Mouse (Mus musculus): Measurements from ENCODE around the gene Itgb2l. TPM values are rescaled to one million over a fixed set of nuclear protein-coding genes. Genes with fewer than 3 reads are reported as not detected.
"Not testable (repeated sequence)": the region's sequence is repeated elsewhere in the genome, so short reads cannot be mapped to it uniquely, and the experiment has no call there.

Itgb2l gene
- total RNA-seq, 1 experiment, result not detected

DNA sequence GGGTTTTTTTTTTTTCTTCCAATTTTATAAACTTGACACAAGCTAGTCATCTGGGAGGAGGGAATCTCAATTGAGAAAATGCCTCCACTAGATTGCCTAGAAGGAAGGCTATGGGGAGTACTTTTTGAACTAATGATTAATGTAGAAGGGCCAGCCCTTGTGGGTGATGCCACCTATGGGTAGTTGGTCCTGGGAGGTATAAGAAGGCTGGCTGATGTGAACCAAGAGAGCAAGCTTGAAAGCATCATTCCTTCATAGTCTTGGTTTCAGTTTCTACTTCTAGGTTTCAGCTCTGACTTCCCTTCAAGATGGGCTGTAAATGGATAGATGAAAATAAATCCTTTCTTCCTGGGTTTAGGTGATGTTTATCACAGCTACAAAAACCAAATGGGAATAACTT lies 10.7 kb upstream of the Itgb2l start:
- TF ChIP-seq ZC3H11A (IDR thresholded peaks at IDR 0.05; ENCODE audit: borderline replicate concordance, low read depth, low read length), result no peak
- TF ChIP-seq ZNF384 (IDR thresholded peaks at IDR 0.05; ENCODE audit: low read depth, low read length), result no peak
- no peak for TF ChIP-seq MAFK (IDR thresholded peaks at IDR 0.05; ENCODE audit: insufficient read depth, low read depth, low read length)
- TF ChIP-seq HCFC1 (IDR thresholded peaks at IDR 0.05; ENCODE audit: borderline replicate concordance, insufficient read depth, low read length), result no peak
- TF ChIP-seq CHD2 (IDR thresholded peaks at IDR 0.05; ENCODE audit: low read depth, low read length), result no peak
- no peak for DNase-seq (ENCODE audit: low read depth, low spot score)

DNA sequence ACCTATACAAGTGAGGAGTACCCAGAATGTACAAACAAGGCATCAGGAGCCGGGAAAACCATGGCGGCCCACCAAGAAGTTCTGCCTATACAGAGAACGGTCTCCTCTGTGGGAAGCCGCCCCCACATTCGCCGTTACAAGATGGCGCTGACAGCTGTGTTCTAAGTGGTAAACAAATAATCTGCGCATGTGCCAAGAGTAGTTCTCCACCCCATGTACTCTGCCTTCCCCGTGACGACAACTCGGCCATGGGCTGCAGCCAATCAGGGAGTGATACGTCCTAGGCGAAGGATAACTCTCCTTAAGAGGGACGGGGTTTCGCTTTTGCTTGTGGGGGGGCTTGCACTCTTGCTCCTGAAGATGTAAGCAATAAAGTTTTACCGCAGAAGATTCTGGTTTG lies 7.5 kb upstream of the Itgb2l start:
- H3K4me3 ChIP-seq (ENCODE audit: insufficient read depth in 1 of 2, low read depth in 1 of 2, low read length in 2 of 2, poor library complexity in 1 of 2, severe bottlenecking in 1 of 2); H3K9ac ChIP-seq (ENCODE audit: insufficient read depth, low read depth, low read length, poor library complexity, severe bottlenecking); in situ Hi-C loops (cut with MboI; ENCODE audit: low sequenced_read_pairs in 2 of 2, unreplicated experiment in 2 of 2); DNase-seq (ENCODE audit: low read depth, low spot score); H3K4me1 ChIP-seq (ENCODE audit: control insufficient read depth in 2 of 2, insufficient read depth in 2 of 2, low read length in 2 of 2, poor library complexity in 1 of 2); H3K27ac ChIP-seq (ENCODE audit: insufficient read depth, low read depth, low read length, poor library complexity, severe bottlenecking); H3K36me3 ChIP-seq (ENCODE audit: control insufficient read depth, insufficient read depth, low read length, poor library complexity, severe bottlenecking); H3K9me3 ChIP-seq (ENCODE audit: control insufficient read depth, insufficient read depth, low read depth, low read length): not testable (repeated sequence)

More for the DNA sequence above, 10.7 kb upstream of the Itgb2l start:
- no peak overlapping the region for H3K27ac ChIP-seq (ENCODE audit: insufficient read depth, low read depth, low read length, poor library complexity, severe bottlenecking)
- H3K4me3 ChIP-seq (ENCODE audit: insufficient read depth in 1 of 2, low read depth in 1 of 2, low read length in 2 of 2, poor library complexity in 1 of 2, severe bottlenecking in 1 of 2), result no peak overlapping the region
- no peak overlapping the region for H3K9ac ChIP-seq (ENCODE audit: insufficient read depth, low read depth, low read length, poor library complexity, severe bottlenecking)
- in situ Hi-C loops (cut with MboI; ENCODE audit: low sequenced_read_pairs in 2 of 2, unreplicated experiment in 2 of 2), result no loop called here
- H3K9me3 ChIP-seq (ENCODE audit: control insufficient read depth, insufficient read depth, low read depth, low read length), result no peaks in the 10 kb centered on the region
- no peaks in the 10 kb centered on the region for H3K4me1 ChIP-seq (ENCODE audit: control insufficient read depth in 2 of 2, insufficient read depth in 2 of 2, low read length in 2 of 2, poor library complexity in 1 of 2)
- no peaks in the 10 kb centered on the region for H3K36me3 ChIP-seq (ENCODE audit: control insufficient read depth, insufficient read depth, low read length, poor library complexity, severe bottlenecking)

DNA sequence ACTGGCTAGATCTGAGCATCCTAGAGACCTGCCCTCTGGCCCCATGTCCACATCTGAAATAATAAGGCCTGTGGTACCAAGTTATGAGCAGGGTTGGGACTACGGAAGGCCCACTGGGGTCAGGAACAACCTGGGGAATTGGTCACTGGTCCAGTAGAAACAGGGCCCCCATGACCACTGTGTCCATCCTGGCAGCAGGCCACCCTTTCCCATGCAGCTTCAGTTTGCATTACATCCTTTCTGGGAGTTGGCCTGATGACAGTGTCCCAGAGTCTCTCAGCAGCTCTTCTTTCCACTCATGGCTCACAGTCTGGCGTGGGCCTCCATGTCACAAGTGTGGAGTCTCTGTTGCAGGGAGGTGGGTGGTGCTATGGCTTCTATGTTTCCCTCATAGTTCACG lies 1.6 kb downstream of the Itgb2l start:
- Histone ChIP-seq H3K36me3 (ENCODE audit: control insufficient read depth, insufficient read depth, low read length, poor library complexity, severe bottlenecking) (no peaks in the 10 kb centered on the region), H3K9ac (ENCODE audit: insufficient read depth, low read depth, low read length, poor library complexity, severe bottlenecking) (no peak overlapping the region), H3K9me3 (ENCODE audit: control insufficient read depth, insufficient read depth, low read depth, low read length) (no peaks in the 10 kb centered on the region), H3K27ac (ENCODE audit: insufficient read depth, low read depth, low read length, poor library complexity, severe bottlenecking) (no peak overlapping the region), H3K4me3 (ENCODE audit: insufficient read depth in 1 of 2, low read depth in 1 of 2, low read length in 2 of 2, poor library complexity in 1 of 2, severe bottlenecking in 1 of 2) (no peak overlapping the region), H3K4me1 (ENCODE audit: control insufficient read depth in 2 of 2, insufficient read depth in 2 of 2, low read length in 2 of 2, poor library complexity in 1 of 2) (no peaks in the 10 kb centered on the region)
- in situ Hi-C loops (cut with MboI; ENCODE audit: low sequenced_read_pairs in 2 of 2, unreplicated experiment in 2 of 2), result no loop called here
- no peak for DNase-seq (ENCODE audit: low read depth, low spot score)
- TF ChIP-seq ZC3H11A (IDR thresholded peaks at IDR 0.05; ENCODE audit: borderline replicate concordance, low read depth, low read length) (no peak), MAFK (IDR thresholded peaks at IDR 0.05; ENCODE audit: insufficient read depth, low read depth, low read length) (no peak), ZNF384 (IDR thresholded peaks at IDR 0.05; ENCODE audit: low read depth, low read length) (no peak), HCFC1 (IDR thresholded peaks at IDR 0.05; ENCODE audit: borderline replicate concordance, insufficient read depth, low read length) (no peak), CHD2 (IDR thresholded peaks at IDR 0.05; ENCODE audit: low read depth, low read length) (no peak)

DNA sequence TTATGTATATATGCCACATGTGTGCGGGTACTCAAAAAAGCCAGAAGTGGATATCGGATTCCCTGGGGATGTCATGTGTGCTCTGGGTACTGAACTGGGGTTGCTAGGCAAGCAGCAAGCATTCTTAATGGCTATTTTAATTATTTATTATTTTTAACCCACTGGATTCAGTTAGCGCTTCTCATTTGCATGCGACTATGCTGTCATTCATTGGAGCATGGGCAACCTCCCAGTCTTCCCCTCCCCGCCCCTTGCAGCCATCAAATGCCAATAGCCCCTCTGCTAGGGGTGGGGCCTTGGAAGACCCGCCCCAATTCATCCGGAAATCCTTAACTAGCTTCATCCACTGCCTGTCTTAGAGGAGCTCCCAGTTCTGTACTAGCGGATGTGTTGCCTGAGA lies 2.5 kb downstream of the Itgb2l start:
- Histone ChIP-seq H3K9me3 (ENCODE audit: control insufficient read depth, insufficient read depth, low read depth, low read length) (no peaks in the 10 kb centered on the region), H3K9ac (ENCODE audit: insufficient read depth, low read depth, low read length, poor library complexity, severe bottlenecking) (no peak overlapping the region), H3K4me1 (ENCODE audit: control insufficient read depth in 2 of 2, insufficient read depth in 2 of 2, low read length in 2 of 2, poor library complexity in 1 of 2) (no peaks in the 10 kb centered on the region), H3K4me3 (ENCODE audit: insufficient read depth in 1 of 2, low read depth in 1 of 2, low read length in 2 of 2, poor library complexity in 1 of 2, severe bottlenecking in 1 of 2) (no peak overlapping the region), H3K27ac (ENCODE audit: insufficient read depth, low read depth, low read length, poor library complexity, severe bottlenecking) (no peak overlapping the region), H3K36me3 (ENCODE audit: control insufficient read depth, insufficient read depth, low read length, poor library complexity, severe bottlenecking) (no peaks in the 10 kb centered on the region)
- in situ Hi-C loops (cut with MboI; ENCODE audit: low sequenced_read_pairs in 2 of 2, unreplicated experiment in 2 of 2), result no loop called here
- TF ChIP-seq HCFC1 (IDR thresholded peaks at IDR 0.05; ENCODE audit: borderline replicate concordance, insufficient read depth, low read length), result no peak
- no peak for TF ChIP-seq ZC3H11A (IDR thresholded peaks at IDR 0.05; ENCODE audit: borderline replicate concordance, low read depth, low read length)
- TF ChIP-seq CHD2 (IDR thresholded peaks at IDR 0.05; ENCODE audit: low read depth, low read length), result no peak
- TF ChIP-seq MAFK (IDR thresholded peaks at IDR 0.05; ENCODE audit: insufficient read depth, low read depth, low read length), result no peak
- TF ChIP-seq ZNF384 (IDR thresholded peaks at IDR 0.05; ENCODE audit: low read depth, low read length), result no peak
- no peak for DNase-seq (ENCODE audit: low read depth, low spot score)

DNA sequence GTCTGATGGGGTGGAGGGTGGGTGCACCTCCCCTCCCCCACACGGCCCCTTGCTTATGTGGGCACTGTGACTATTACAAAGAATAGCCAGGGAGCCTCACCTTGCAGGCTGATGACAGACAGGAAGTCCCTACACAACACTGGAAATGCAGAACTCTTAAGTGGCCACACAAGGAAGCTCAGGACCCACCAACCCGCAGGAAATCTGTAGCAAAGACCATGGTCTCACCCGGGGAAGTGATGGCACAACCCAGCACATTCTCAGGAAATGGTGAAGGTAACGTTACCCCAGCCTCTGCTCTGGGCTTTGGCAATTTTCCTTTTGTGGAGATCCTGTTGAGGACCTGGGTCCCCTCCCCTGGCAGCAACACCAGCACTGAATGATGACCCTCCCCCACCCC lies 3.7 kb downstream of the Itgb2l start:
- Histone ChIP-seq H3K4me1 (ENCODE audit: control insufficient read depth in 2 of 2, insufficient read depth in 2 of 2, low read length in 2 of 2, poor library complexity in 1 of 2) (no peaks in the 10 kb centered on the region), H3K27ac (ENCODE audit: insufficient read depth, low read depth, low read length, poor library complexity, severe bottlenecking) (no peak overlapping the region), H3K9ac (ENCODE audit: insufficient read depth, low read depth, low read length, poor library complexity, severe bottlenecking) (no peak overlapping the region), H3K4me3 (ENCODE audit: insufficient read depth in 1 of 2, low read depth in 1 of 2, low read length in 2 of 2, poor library complexity in 1 of 2, severe bottlenecking in 1 of 2) (no peak overlapping the region), H3K9me3 (ENCODE audit: control insufficient read depth, insufficient read depth, low read depth, low read length) (no peaks in the 10 kb centered on the region), H3K36me3 (ENCODE audit: control insufficient read depth, insufficient read depth, low read length, poor library complexity, severe bottlenecking) (no peaks in the 10 kb centered on the region)
- no peak for TF ChIP-seq ZNF384 (IDR thresholded peaks at IDR 0.05; ENCODE audit: low read depth, low read length)
- TF ChIP-seq HCFC1 (IDR thresholded peaks at IDR 0.05; ENCODE audit: borderline replicate concordance, insufficient read depth, low read length), result no peak
- TF ChIP-seq CHD2 (IDR thresholded peaks at IDR 0.05; ENCODE audit: low read depth, low read length), result no peak
- no peak for TF ChIP-seq MAFK (IDR thresholded peaks at IDR 0.05; ENCODE audit: insufficient read depth, low read depth, low read length)
- no peak for TF ChIP-seq ZC3H11A (IDR thresholded peaks at IDR 0.05; ENCODE audit: borderline replicate concordance, low read depth, low read length)
- in situ Hi-C loops (cut with MboI; ENCODE audit: low sequenced_read_pairs in 2 of 2, unreplicated experiment in 2 of 2), result no loop called here
- no peak for DNase-seq (ENCODE audit: low read depth, low spot score)

Data from ES-E14 (cell line).